In genomic region chr10:13832546-13833033, GRCm38 (mm10) we compare ENCODE assay signal across 12 mouse cellular contexts. TPM values are rescaled to one million over a fixed set of nuclear protein-coding genes. Genes with fewer than 3 reads are reported as not detected.
DNase-seq lines count a peak whose midpoint lies in the region; ATAC-seq and TF ChIP-seq lines count a peak whose summit lies in the region.
"Had no signal": no experiment of that assay in that cellular context is flagged by ENCODE, and none has a peak within 500 bp of the region (broad histone marks: within the 10 kb centered on the region; RNA-seq: fewer than 3 reads in every experiment).

No protein-coding gene starts in this region.

- no peak overlapping the region for H3K4me3 ChIP-seq in heart, embryonic 10.5 days
- H3K4me3 ChIP-seq in intestine, postnatal 0 days (ENCODE audit: low read depth, low read length): no peak overlapping the region
- H3K4me3 ChIP-seq in layer of hippocampus, adult 2 months: no peak overlapping the region
- H3K4me3 ChIP-seq in hindbrain, embryonic 14.5 days (replicated peaks; ENCODE audit: low read length): no peak overlapping the region
- H3K4me3 ChIP-seq: forebrain, embryonic 15.5 days; lung, embryonic 15.5 days had no signal

- TF ChIP-seq CTCF in intestine, postnatal 0 days (IDR thresholded peaks at IDR 0.05; ENCODE audit: low read depth): no peak
- no peak for TF ChIP-seq CTCF in layer of hippocampus, adult 2 months (conservative IDR thresholded peaks at IDR 0.05)

- H3K4me1 ChIP-seq in heart, embryonic 10.5 days: no peaks in the 10 kb centered on the region
- H3K4me1 ChIP-seq in intestine, postnatal 0 days (replicated peaks; ENCODE audit: control insufficient read depth, insufficient read depth, low read length): 0 out of 2 replicates have a peak, but pooled peaks cover 6% of the 10 kb centered on the region
- H3K4me1 ChIP-seq in hindbrain, embryonic 14.5 days (replicated peaks; ENCODE audit: control insufficient read depth, insufficient read depth, low read length): no peaks in the 10 kb centered on the region
- H3K4me1 ChIP-seq: forebrain, embryonic 15.5 days; lung, embryonic 15.5 days had no signal

- no peaks in the 10 kb centered on the region for H3K27me3 ChIP-seq in heart, embryonic 10.5 days (ENCODE audit: insufficient read depth, poor library complexity, severe bottlenecking)
- H3K27me3 ChIP-seq in intestine, postnatal 0 days (replicated peaks; ENCODE audit: control insufficient read depth, insufficient read depth, low read length): no peaks in the 10 kb centered on the region
- H3K27me3 ChIP-seq in splenic B cell, adult 2 months (ENCODE audit: control insufficient read depth, insufficient read depth, low read length, poor library complexity, severe bottlenecking): no peaks in the 10 kb centered on the region
- H3K27me3 ChIP-seq in hindbrain, embryonic 14.5 days (ENCODE audit: control insufficient read depth, insufficient read depth, low read length): no peaks in the 10 kb centered on the region
- H3K27me3 ChIP-seq: forebrain, embryonic 15.5 days; lung, embryonic 15.5 days had no signal

- no peaks in the 10 kb centered on the region for H3K9me3 ChIP-seq in heart, embryonic 10.5 days
- no peaks in the 10 kb centered on the region for H3K9me3 ChIP-seq in intestine, postnatal 0 days (ENCODE audit: control insufficient read depth)
- no peaks in the 10 kb centered on the region for H3K9me3 ChIP-seq in hindbrain, embryonic 14.5 days (ENCODE audit: control insufficient read depth, low read length)
- H3K9me3 ChIP-seq: forebrain, embryonic 15.5 days; G1E; lung, embryonic 15.5 days had no signal

- H3K27ac ChIP-seq in heart, embryonic 10.5 days: no peak overlapping the region
- no peak overlapping the region for H3K27ac ChIP-seq in intestine, postnatal 0 days (ENCODE audit: low read depth, low read length)
- H3K27ac ChIP-seq in layer of hippocampus, adult 2 months: no peak overlapping the region
- H3K27ac ChIP-seq in hindbrain, embryonic 14.5 days: no peak overlapping the region
- H3K27ac ChIP-seq: forebrain, embryonic 15.5 days; hindbrain, postnatal 0 days; lung, embryonic 15.5 days had no signal

- no peak overlapping the region for H3K4me2 ChIP-seq in intestine, postnatal 0 days (replicated peaks; ENCODE audit: low read depth)
- no peak overlapping the region for H3K4me2 ChIP-seq in hindbrain, embryonic 14.5 days (replicated peaks)
- H3K4me2 ChIP-seq: forebrain, embryonic 15.5 days; lung, embryonic 15.5 days had no signal

- H3K36me3 ChIP-seq in heart, embryonic 10.5 days: peaks cover 5% of the 10 kb centered on the region; the same call in 1 of the 2 replicates
- H3K36me3 ChIP-seq in intestine, postnatal 0 days (ENCODE audit: control insufficient read depth, insufficient read depth): no peaks in the 10 kb centered on the region
- H3K36me3 ChIP-seq in splenic B cell, adult 2 months (ENCODE audit: control insufficient read depth, insufficient read depth, low read length, poor library complexity, severe bottlenecking): no peaks in the 10 kb centered on the region
- H3K36me3 ChIP-seq in hindbrain, embryonic 14.5 days (replicated peaks; ENCODE audit: control insufficient read depth, insufficient read depth): peaks cover 14% of the 10 kb centered on the region
- H3K36me3 ChIP-seq: forebrain, embryonic 15.5 days; G1E; lung, embryonic 15.5 days had no signal

- no peak overlapping the region for H3K9ac ChIP-seq in intestine, postnatal 0 days (ENCODE audit: low read depth, low read length)
- no peak overlapping the region for H3K9ac ChIP-seq in hindbrain, embryonic 14.5 days
- H3K9ac ChIP-seq: forebrain, embryonic 15.5 days; lung, embryonic 15.5 days had no signal

- DNase-seq in heart, adult 18-20 months: peak; percentile 58 to 63
- DNase-seq in heart, embryonic 10.5 days (ENCODE audit: low spot score): no peak
- DNase-seq in splenic B cell, adult 2 months (ENCODE audit: low read depth, low spot score): peak; percentile 4
- no peak for DNase-seq in layer of hippocampus, adult 2 months (ENCODE audit: low spot score in 2 of 2)
- no peak for DNase-seq in hindbrain, embryonic 14.5 days (ENCODE audit: low spot score)
- no peak for DNase-seq in ovary, postnatal 36 days (ENCODE audit: low spot score)

- peak; percentile 53 for ATAC-seq in common myeloid progenitor, adult 5-6 weeks (replicated peaks; ENCODE audit: low read depth, poor library complexity, severe bottlenecking)
- ATAC-seq in intestine, postnatal 0 days: peak; percentile 45; the same call in 1 of the 2 replicates
- ATAC-seq in hindbrain, embryonic 14.5 days (ENCODE audit: low FRiP score): no peak
- ATAC-seq: forebrain, embryonic 15.5 days; hindbrain, postnatal 0 days had no signal

- WGBS in heart, embryonic 10.5 days: 89% methylated on average over 7 of the region's 7 CpGs
- 76% methylated on average over 7 of the region's 7 CpGs for WGBS in intestine, postnatal 0 days
- 80% methylated on average over 7 of the region's 7 CpGs for WGBS in hindbrain, embryonic 14.5 days

RNA-seq across cellular contexts. Expression of gene Aig1, which starts 36.2 kb away (rescaled TPM):
- 10 to 100 TPM; 56.8 to 61.4 TPM for total RNA-seq in heart, adult 18-20 months (2021)
- 28.8 and 34.4 TPM in 2 replicates for polyA plus RNA-seq in heart, embryonic 10.5 days (2016; fragmentation: Nextera tagmentation; extraction: Ambion mirVana)
- 20.9 and 21.6 TPM in 2 replicates for total RNA-seq in common myeloid progenitor, adult 5-6 weeks (2017)
- polyA plus RNA-seq in intestine, postnatal 0 days (2015; fragmentation: Nextera tagmentation; extraction: Ambion mirVana): 88.3 and 92.9 TPM in 2 replicates
- 10 to 100 TPM; 57.3 to 61.1 TPM for total RNA-seq in layer of hippocampus, adult 2 months (2021)
- 93.6 and 95.4 TPM in 2 replicates for polyA plus RNA-seq in hindbrain, embryonic 14.5 days (2014; fragmentation: Nextera tagmentation; extraction: Ambion mirVana)
- polyA plus RNA-seq: G1E had no signal

Comparison
In these comparisons a context has a peak if more than half of its experiments do, and no peak if none do; other contexts are left out.
1. DNase-seq: peak in heart, adult 18-20 months (2 of 2) and splenic B cell, adult 2 months (single experiment); none in heart, embryonic 10.5 days (single experiment), layer of hippocampus, adult 2 months (0 of 2), hindbrain, embryonic 14.5 days (single experiment) and ovary, postnatal 36 days (single experiment).